Mouse (Mus musculus) CH12.LX (cell line): Measurements from ENCODE around the gene Tbl1xr1. TPM values are rescaled to one million over a fixed set of nuclear protein-coding genes. Genes with fewer than 3 reads are reported as not detected.

Experiments
- DNase-seq: peaks from one replicate; pipeline ENCODE4 v3.0.0-alpha.2; 2013; ENCODE audit errors: extremely low read depth
- H3K27ac ChIP-seq: 2 replicates; pipeline ENCODE4 v1.5.1; 2012; ENCODE audit warnings: low read depth, mild to moderate bottlenecking, control low read depth, moderate library complexity; ENCODE audit not compliant: insufficient read depth
- H3K27me3 ChIP-seq: replicated peaks from 2 replicates; pipeline ENCODE3; 2012; ENCODE audit warnings: inconsistent platforms
- H3K36me3 ChIP-seq, 2 experiments: replicated peaks in 1 of 2; 2 replicates each; pipeline versions ENCODE3 to v1.6.1; 2012; ENCODE audit warnings: inconsistent platforms in 1 of 2, low read length in 1 of 2, mild to moderate bottlenecking in 1 of 2, mixed read lengths in 1 of 2, moderate library complexity in 1 of 2; ENCODE audit not compliant: control insufficient read depth in 1 of 2, insufficient read depth in 1 of 2
- H3K4me1 ChIP-seq, 2 experiments: 2 replicates each; pipeline ENCODE4 v1.6.1; 2012; ENCODE audit warnings: inconsistent platforms in 1 of 2, moderate library complexity in 1 of 2; ENCODE audit not compliant: insufficient read depth in 2 of 2, control insufficient read depth in 1 of 2
- H3K4me2 ChIP-seq: 2 replicates; pipeline ENCODE4 v1.6.1; 2012; ENCODE audit warnings: low read depth, mild to moderate bottlenecking, control low read depth; ENCODE audit not compliant: poor library complexity, insufficient read depth, severe bottlenecking
- H3K4me3 ChIP-seq, 3 experiments: fragments of 150-350 bp in 1 of 3; sonication (generic) in 1 of 3; replicated peaks in 1 of 3; 2 replicates each; pipeline versions ENCODE3 to v1.5.1; 2011 to 2012; ENCODE audit warnings: low read depth in 2 of 3, low read length in 2 of 3, mild to moderate bottlenecking in 2 of 3, moderate library complexity in 2 of 3, control low read depth in 1 of 3, improper control_type of control experiment in 1 of 3, inconsistent platforms in 1 of 3, mixed read lengths in 1 of 3; ENCODE audit not compliant: poor library complexity in 1 of 3
- H3K79me2 ChIP-seq: replicated peaks from 2 replicates; pipeline ENCODE4 v1.6.1; 2012; ENCODE audit warnings: mild to moderate bottlenecking, moderate library complexity; ENCODE audit not compliant: control insufficient read depth, poor library complexity, insufficient read depth, severe bottlenecking; ENCODE audit errors: extremely low read depth
- H3K9ac ChIP-seq: 2 replicates; pipeline ENCODE4 v1.6.1; 2012; ENCODE audit warnings: low read depth, mild to moderate bottlenecking, control low read depth, moderate library complexity; ENCODE audit not compliant: insufficient read depth
- H3K9me3 ChIP-seq: replicated peaks from 2 replicates; pipeline ENCODE3; 2012; ENCODE audit warnings: low read length, inconsistent platforms, mixed read lengths
- CHD1 ChIP-seq: IDR thresholded peaks from 2 replicates; pipeline ENCODE4 v1.6.1; 2012; ENCODE audit warnings: low read depth, low read length, improper control_type of control experiment, inconsistent platforms
- CHD2 ChIP-seq: IDR thresholded peaks from 2 replicates; pipeline ENCODE4 v1.6.1; 2011; ENCODE audit warnings: low read length, improper control_type of control experiment
- CTCF ChIP-seq, 2 experiments: IDR thresholded peaks in 1 of 2; conservative IDR thresholded peaks in 1 of 2; 2 replicates each; pipeline ENCODE4 v1.5.1; 2011 to 2012; ENCODE audit warnings: low read depth in 2 of 2, low read length in 2 of 2, improper control_type of control experiment in 1 of 2, inconsistent platforms in 1 of 2, mild to moderate bottlenecking in 1 of 2, moderate library complexity in 1 of 2
- E2F4 ChIP-seq: IDR thresholded peaks from 2 replicates; pipeline ENCODE4 v1.6.1; 2011; ENCODE audit warnings: low read depth, low read length, improper control_type of control experiment; ENCODE audit not compliant: insufficient replicate concordance
- GABPA ChIP-seq: IDR thresholded peaks from 2 replicates; pipeline ENCODE4 v1.6.1; 2012; ENCODE audit warnings: low read depth, low read length, improper control_type of control experiment, inconsistent platforms; ENCODE audit not compliant: insufficient replicate concordance
- HCFC1 ChIP-seq: IDR thresholded peaks from 2 replicates; pipeline ENCODE4 v1.6.1; 2012; ENCODE audit warnings: low read depth, mild to moderate bottlenecking, inconsistent platforms, low read length, improper control_type of control experiment
- MEF2A ChIP-seq: IDR thresholded peaks from 2 replicates; pipeline ENCODE4 v1.6.1; 2014; ENCODE audit warnings: low read depth, mild to moderate bottlenecking, inconsistent platforms, low read length, improper control_type of control experiment, borderline replicate concordance
- MYC ChIP-seq: IDR thresholded peaks from 2 replicates; pipeline ENCODE4 v1.6.1; 2011; ENCODE audit warnings: low read depth, mild to moderate bottlenecking, improper control_type of control experiment, low read length
- NELFE ChIP-seq: IDR thresholded peaks from 2 replicates; pipeline ENCODE4 v1.6.1; 2011; ENCODE audit warnings: low read depth, low read length, improper control_type of control experiment
- NRF1 ChIP-seq: IDR thresholded peaks from 2 replicates; pipeline ENCODE4 v1.6.1; 2014; ENCODE audit warnings: low read depth, mild to moderate bottlenecking, inconsistent platforms, low read length, improper control_type of control experiment, moderate library complexity
- PAX5 ChIP-seq: IDR thresholded peaks from 2 replicates; pipeline ENCODE4 v1.6.1; 2012; ENCODE audit warnings: low read length, inconsistent platforms, mixed read lengths
- POLR2A ChIP-seq: IDR thresholded peaks from 2 replicates; pipeline ENCODE4 v1.6.1; 2011; ENCODE audit warnings: low read depth, mild to moderate bottlenecking, improper control_type of control experiment, low read length
- POLR2AphosphoS2 ChIP-seq: IDR thresholded peaks from 2 replicates; pipeline ENCODE4 v1.6.1; 2011; ENCODE audit warnings: low read depth, low read length, improper control_type of control experiment
- TCF12 ChIP-seq: IDR thresholded peaks from 2 replicates; pipeline ENCODE4 v1.6.1; 2014; ENCODE audit warnings: low read depth, mild to moderate bottlenecking, inconsistent platforms, low read length, improper control_type of control experiment
- UBTF ChIP-seq: IDR thresholded peaks from 2 replicates; pipeline ENCODE4 v1.6.1; 2012; ENCODE audit warnings: low read depth, mild to moderate bottlenecking, inconsistent platforms, low read length, improper control_type of control experiment, moderate library complexity
- USF1 ChIP-seq: IDR thresholded peaks from 2 replicates; pipeline ENCODE4 v1.6.1; 2014; ENCODE audit warnings: low read depth, mild to moderate bottlenecking, inconsistent platforms, low read length, improper control_type of control experiment
- USF2 ChIP-seq: conservative IDR thresholded peaks from 2 replicates; pipeline ENCODE4 v1.6.1; 2011; ENCODE audit warnings: low read depth, low read length, improper control_type of control experiment
- ZMIZ1 ChIP-seq: IDR thresholded peaks from 2 replicates; pipeline ENCODE4 v1.6.1; 2012; ENCODE audit warnings: low read depth, mild to moderate bottlenecking, inconsistent platforms, low read length, improper control_type of control experiment
- ZNF384 ChIP-seq: IDR thresholded peaks from 2 replicates; pipeline ENCODE4 v1.6.1; 2012; ENCODE audit warnings: low read depth, low read length, improper control_type of control experiment, inconsistent platforms
- dilution Hi-C: fragments of 300-500 bp; cut with MboI; formaldehyde crosslinking; loops from 2 replicates; pipeline ENCODE4 v1.14.3; 2020; ENCODE audit warnings: low sequenced_read_pairs; ENCODE audit not compliant: extremely low pct_unique_long_range_greater_than_20kb, extremely low pct_ligation_motif_present
- in situ Hi-C: fragments of 300-500 bp; cut with MboI; formaldehyde crosslinking; loops from 3 replicates; pipeline ENCODE4 v1.14.3; 2019; ENCODE audit warnings: low sequenced_read_pairs, low pct_ligation_motif_present, low pct_unique_long_range_greater_than_20kb, mixed read lengths
- polyA plus RNA-seq: library from polyadenylated mRNA; unstranded; fragments of >175 nt; gene quantifications from 2 replicates; pipeline ENCODE4 v1.2.1, GENCODE M21; 2012; ENCODE audit warnings: low read depth; ENCODE audit not compliant: insufficient read length
- total RNA-seq, 2 experiments: library from RNA; depleted of rRNA; stranded (reverse); fragments of 300-350 nt in 1 of 2; fragments of >200 nt in 1 of 2; gene quantifications; 2 replicates each; pipeline ENCODE4 v1.2.3; 2012 to 2014

Gene Tbl1xr1
- total and polyA plus RNA-seq, 3 experiments = 33.7 to 39.9 (median 38.3) TPM

DNA sequence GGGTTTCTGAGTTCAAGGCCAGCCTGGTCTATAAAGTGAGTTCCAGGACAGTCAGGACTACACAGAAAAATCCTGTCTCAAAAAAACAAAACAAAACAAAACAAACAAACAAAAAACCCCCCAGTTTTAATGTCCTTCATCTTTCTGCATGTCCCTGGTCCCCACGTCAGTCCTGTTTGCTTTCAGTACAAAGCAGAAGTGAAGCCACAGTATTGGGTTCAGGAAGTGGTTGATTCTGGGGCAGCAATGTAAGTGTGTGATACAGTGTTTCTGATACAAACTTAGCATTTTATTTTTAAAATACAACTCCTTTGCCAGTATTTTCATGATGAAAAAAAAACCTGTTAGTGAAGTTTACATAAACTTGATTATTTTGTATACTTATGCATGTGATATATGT lies 76.3 kb downstream of the Tbl1xr1 start:
- H3K9me3 ChIP-seq = no peaks in the 10 kb centered on the region
- H3K27me3 ChIP-seq = no peaks in the 10 kb centered on the region
- no peak overlapping the region for H3K9ac ChIP-seq
- peaks cover 5 to 31% of the 10 kb centered on the region in 2 experiments for H3K36me3 ChIP-seq
- H3K27ac ChIP-seq = no peak overlapping the region
- in situ Hi-C loops (no loop called here), dilution Hi-C loops (no loop called here)
- TF ChIP-seq E2F4 = no peak
- no peak for TF ChIP-seq CTCF (conservative IDR thresholded peaks at IDR 0.05 in 1 of 2, IDR thresholded peaks at IDR 0.05 in 1 of 2; ENCODE audit: low read depth in 2 of 2, low read length in 2 of 2)
- no peak for TF ChIP-seq PAX5
- TF ChIP-seq NELFE = no peak
- no peak for TF ChIP-seq UBTF
- TF ChIP-seq CHD2 = no peak
- TF ChIP-seq USF1 = no peak
- H3K79me2 ChIP-seq = peaks cover 15% of the 10 kb centered on the region
- H3K4me2 ChIP-seq = no peak overlapping the region
- no peak overlapping the region for H3K4me3 ChIP-seq
- H3K4me1 ChIP-seq = peaks cover 2 to 31% of the 10 kb centered on the region in 2 experiments; a peak in 1 of 4 replicates
- DNase-seq = peak; percentile 24

DNA sequence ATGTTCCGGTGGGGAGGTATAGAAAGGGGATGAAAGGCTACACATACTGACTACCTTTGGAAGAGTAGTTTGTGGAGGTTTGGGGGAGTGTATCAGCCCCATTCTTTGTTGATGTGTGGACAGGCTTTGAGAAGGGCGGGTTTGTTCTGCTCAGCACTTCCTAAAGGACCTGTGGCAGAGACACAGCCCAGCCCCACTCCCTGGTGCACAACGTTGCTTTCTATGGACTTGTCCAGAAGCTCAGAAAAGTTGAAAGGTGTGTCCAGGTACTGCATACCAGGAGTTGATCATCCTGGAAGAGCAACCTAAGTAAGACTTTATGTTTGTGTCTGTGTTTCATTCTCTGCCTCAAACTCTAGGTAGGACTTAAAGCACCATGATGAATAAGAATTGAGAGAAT lies 78.1 kb downstream of the Tbl1xr1 start:
- in situ Hi-C loops = no loop called here
- TF ChIP-seq MEF2A = no peak
- TF ChIP-seq MYC = no peak
- TF ChIP-seq ZNF384 = no peak
- TF ChIP-seq HCFC1 = no peak
- TF ChIP-seq ZMIZ1 = no peak
- no peak for TF ChIP-seq POLR2A
- no peak for TF ChIP-seq GABPA
- TF ChIP-seq CTCF (conservative IDR thresholded peaks at IDR 0.05 in 1 of 2, IDR thresholded peaks at IDR 0.05 in 1 of 2; ENCODE audit: low read depth in 2 of 2, low read length in 2 of 2) = no peak
- no peak for TF ChIP-seq TCF12
- no peak for TF ChIP-seq POLR2AphosphoS2
- TF ChIP-seq USF2 = no peak
- no peak for TF ChIP-seq NELFE
- TF ChIP-seq CHD1 = no peak
- no peak for TF ChIP-seq UBTF
- TF ChIP-seq NRF1 = no peak
- peaks cover 17% of the 10 kb centered on the region; the same call in 1 of the 2 replicates for H3K79me2 ChIP-seq

More for the DNA sequence above, 78.1 kb downstream of the Tbl1xr1 start:
- H3K4me3 ChIP-seq = no peak overlapping the region
- no peak for DNase-seq
- H3K9ac ChIP-seq = no peak overlapping the region
- dilution Hi-C loops = no loop called here
- H3K27ac ChIP-seq = no peak overlapping the region
- peaks cover 0 to 19% of the 10 kb centered on the region in 2 experiments for H3K36me3 ChIP-seq
- no peak overlapping the region for H3K4me2 ChIP-seq
- no peaks in the 10 kb centered on the region for H3K27me3 ChIP-seq
- peaks cover 0 to 26% of the 10 kb centered on the region in 2 experiments; a peak in 1 of 4 replicates for H3K4me1 ChIP-seq
- no peaks in the 10 kb centered on the region for H3K9me3 ChIP-seq
